Mouse (Mus musculus) ovary, postnatal 36 days (tissue): ENCODE results near the gene Tef.
A peak's percentile ranks its signal among the peaks of the same experiment; 100 is the strongest.

Experiments
- DNase-seq: peaks from one replicate; pipeline ENCODE4 v3.0.0; 2022; ENCODE audit warnings: low spot score, mixed read lengths

Gene Tef

DNA sequence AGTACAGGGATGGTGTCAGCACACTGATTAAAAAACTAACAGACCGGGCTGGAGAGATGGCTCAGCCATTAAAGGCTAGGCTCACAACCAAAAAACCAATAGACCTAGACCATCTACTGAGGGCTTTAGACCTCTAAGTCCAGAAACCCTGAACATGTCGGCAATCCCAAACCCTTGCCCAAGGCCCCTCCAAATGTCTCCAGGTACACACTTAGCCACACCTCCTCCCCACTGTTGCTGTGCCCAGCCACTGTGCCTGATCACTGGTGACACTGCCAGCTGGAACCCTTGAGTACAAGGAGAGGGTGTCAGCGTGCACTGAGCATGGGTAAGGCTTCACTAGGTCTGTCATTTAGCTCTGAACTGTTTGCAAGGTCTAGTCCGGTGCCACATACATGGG, 3.8 kb upstream of the Tef start:
- DNase-seq, result no peak

DNA sequence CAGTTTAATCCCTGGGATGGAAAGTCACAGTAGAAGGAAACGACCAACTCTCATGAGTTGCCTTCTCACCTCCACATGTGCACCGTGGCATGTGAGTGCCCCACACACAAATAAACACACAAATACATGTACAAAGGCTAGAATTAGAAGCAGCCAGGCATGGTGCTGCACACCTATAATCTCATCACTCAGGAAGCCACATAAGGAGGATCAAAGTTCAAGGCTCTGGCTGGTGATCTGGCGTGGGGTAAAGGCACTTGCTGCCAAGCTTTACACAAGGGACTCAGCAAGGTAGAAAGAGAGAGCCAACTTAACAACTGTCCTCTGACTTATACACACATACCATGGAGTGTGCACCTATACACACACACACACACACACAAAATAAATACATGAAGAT, 1.8 kb upstream of the Tef start:
- DNase-seq, result no peak

DNA sequence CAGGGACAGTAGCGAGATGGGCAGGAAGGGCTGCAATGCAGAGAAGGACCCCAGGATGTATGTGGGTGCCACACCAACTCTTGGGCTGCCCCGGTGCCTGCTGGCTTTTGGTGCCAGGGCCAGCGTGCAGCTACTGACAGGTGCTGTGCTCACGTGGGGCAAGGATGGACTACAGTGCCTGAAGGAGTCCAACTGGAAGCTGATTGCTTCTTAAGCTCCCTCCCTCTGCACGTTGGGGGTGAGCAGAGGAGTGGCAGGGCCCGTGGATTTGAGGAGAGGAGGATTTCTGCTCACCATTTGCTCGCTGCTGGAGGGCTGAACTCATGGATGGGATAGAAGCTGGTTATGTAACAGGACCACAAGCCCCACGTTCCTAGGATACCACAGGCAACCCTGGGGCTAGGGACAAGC, 725 bp downstream of the Tef start:
- no peak for DNase-seq

DNA sequence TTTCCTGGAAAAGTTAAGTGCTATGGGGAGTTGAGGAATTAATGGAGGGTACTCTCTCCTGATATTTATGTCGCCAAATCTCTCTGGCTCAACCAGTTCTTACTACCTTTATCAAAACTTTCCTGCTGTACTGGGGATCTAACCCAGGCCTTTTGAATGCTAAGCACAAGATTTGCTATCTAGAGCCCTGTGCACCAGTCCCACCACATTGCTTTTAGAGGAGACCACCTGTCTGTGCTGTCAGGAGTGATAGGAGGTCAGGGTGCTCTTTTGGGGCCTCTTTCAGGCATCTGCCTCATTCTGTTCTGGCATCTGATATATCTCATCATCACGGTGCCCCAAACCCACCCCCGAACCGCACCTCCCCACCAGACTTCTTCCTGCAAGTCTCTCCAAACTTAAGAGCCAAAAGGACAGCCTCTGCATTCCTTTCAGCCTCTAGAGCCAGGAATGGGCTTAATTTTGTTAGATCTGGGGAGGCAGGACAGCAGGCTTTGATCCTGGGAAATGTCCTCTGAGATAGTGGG, 1.3 kb downstream of the Tef start:
- no peak for DNase-seq

DNA sequence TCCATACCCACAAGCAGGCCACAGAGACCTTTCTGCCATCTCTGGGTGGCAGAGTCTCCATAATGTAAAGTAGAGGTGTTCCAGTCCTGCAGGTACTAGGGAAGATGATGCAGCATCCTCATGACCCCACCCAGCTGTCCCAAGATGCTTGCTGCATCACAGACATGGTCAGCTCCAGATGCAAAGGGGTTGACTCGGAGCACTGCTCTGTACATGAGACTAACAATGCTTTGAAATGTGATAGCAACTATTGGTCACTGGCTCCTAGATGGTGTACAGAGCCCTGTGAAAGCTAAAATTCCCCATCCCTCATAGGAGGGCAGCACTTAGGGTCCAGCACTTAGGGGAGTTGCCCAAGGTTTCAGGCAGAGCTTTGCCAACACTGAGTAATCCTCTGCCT, 2.0 kb downstream of the Tef start:
- DNase-seq, result no peak

DNA sequence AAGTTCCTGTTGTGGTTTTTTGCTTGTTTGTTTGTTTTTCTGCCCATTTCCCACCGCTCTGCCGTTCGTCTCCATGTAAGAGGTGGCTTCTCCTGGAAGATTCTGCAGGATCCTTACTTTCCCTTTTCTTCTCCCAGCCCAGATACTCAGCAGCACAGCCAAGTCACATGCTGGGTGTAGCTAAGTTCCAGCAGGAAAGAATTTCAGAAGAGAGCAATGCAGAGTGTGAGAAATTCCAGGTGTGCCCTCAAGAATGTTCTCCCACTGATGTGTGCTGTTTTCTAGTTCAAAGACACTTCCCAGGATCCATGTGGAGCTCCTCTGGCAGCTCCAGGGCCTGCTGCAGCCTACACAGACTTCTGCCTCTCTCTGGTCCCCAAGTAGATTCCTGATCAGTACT, 2.7 kb downstream of the Tef start:
- DNase-seq, result no peak

DNA sequence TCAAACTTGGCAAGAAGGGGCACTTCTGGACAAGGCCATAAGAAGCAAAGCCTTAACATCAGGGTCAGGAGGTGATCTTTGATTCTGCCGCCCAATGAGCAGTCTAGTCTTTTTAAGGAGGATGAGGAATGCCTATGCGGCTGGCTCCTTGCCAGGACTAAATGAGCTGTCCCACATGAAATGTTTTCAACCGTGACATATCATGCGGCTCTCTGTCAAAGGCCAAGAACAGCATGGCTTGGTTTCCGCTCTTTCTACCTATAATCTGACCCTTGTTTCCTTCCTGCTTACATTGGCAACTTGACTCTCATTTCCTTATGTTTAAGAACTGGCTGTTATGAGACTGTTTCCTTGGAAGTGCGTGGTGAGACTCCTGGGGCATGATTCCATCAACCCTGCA, 3.4 kb downstream of the Tef start:
- DNase-seq, result no peak

DNA sequence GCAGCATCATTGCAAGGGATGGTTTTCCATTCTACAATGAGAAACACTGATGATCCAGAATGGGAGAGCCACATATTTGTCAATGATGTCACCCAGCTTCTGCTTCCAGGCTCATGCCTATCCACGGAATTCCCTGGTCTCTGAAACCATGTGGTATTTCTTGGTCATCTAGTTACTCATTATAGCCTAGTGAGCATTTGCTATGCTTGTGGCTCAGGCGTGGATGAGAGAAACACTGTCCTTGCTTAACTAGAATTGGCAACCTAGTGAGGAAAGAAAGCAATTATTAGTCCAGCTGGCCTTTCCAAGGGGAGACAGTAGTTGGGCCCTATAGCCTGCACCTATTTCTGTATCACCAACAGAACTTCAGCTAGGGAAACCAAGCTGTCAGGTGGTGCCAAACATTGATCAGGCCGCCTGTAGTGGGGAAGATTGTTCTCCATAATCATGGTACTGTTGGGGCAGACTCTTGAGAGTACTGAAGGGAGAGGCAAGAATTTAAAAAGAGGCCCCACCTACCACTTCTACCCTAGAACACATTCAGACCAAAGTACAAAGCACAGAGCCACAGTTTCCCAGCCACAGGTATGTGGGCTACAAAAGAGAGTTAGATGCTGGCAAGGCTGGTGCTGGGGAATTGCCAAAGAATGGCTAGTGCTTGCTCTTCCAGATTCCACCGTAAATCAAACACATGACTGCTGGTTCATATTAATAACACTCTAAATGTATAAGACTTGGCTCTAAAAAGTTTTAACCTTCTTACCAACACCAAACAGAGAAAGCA, 4.6 kb downstream of the Tef start:
- no peak for DNase-seq

DNA sequence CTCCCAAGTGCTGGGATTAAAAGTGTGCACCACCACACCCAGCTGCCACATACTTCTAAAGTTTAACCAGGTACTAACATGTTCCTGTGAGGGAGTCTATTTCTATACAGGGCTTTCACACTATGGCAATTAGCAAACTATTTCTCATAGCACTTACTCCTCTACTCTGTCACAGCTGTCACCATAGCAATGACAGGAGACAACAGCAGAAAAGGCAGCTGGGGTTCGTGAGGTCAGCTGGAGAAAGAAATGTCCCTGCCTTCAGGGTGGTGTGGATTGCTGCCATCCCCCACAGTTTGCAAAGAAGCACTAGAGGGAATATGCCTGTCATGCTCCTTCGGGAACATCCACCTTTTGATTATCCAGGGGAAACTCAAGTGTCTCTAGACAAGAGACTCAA, 6.6 kb downstream of the Tef start:
- no peak for DNase-seq

DNA sequence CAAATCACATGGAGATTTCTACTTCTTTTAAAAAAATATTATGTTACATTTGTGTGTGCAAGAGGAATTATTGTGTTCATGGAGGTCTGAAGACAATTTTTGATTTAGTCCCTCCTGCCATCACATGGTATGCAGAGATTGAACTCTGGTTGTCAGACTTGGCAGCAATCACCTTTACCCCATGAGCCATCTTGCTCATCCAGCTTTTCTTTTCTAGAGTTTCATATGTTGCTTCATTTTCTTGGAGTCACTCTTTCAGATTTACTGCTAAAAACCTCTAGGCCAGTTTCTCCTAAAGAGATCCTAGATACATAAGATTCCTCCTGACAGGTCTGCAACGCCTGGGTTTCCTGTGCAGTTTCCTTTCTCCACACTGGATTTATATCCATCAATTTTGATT, 7.3 kb downstream of the Tef start:
- DNase-seq, result no peak

DNA sequence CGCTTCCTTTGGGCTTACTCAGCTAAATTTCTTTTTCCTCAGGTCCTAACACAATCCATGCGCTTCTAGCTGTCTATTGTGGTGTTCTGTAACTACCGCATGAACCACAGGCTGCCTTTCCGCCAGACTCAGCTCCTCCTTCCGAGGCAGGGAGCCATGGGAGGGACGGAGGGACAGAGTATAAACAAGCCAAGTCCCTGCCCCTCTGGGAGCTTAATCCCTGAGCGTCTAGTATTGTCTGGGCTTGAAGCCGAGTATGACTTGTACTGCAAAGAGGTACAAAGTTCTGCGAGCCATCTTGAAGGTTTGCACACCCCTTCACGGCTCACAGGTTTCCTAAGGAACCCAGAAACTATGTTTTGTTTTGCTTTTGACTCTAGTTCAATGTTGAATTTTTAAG, 7.9 kb downstream of the Tef start:
- peak; percentile 85 for DNase-seq

DNA sequence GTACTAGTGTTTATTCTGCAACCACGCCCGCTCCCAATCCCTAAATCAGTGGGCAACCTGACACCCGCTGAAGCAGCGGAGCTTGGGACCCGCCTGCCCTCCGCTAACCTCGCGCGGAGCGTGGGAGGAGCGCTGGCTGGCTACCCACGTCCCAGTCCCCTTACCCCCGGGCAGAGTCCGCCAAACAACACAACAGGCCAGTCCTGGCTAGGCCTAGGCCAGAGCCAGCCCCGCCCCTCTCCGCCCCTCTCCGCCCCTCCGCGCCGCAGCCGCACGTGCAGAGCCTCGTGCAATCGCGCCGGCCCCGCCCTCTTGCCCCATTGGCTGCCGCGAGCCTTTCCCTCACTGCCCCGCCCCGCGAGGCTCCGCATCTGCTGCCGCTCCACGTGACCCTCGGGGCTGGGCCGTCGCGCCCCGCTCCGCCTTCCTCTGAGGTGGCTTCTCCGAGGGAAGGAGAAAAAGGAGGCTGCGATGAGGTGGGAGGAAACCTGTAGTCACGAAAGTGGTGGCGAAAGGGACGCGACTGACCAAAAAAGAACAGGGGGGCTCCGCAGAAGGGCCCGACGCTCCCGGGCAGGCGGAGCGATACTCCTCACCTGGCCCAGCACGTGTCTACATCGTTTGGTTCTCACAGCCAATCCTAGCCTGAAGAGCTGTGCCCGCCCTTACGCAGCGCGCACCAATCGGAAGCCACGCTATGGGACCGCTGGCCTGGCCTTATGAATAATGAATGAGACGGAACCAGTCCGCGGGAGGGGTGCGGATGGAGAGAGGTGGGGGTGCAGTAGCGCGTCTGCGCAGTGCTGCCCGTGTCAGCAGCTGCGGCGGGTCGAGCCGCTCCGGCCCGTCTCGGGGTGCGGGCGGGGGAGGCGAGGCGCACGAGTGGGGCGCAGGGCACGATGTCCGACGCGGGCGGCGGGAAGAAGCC, 8.7 kb downstream of the Tef start:
- DNase-seq, result peak; percentile 98

DNA sequence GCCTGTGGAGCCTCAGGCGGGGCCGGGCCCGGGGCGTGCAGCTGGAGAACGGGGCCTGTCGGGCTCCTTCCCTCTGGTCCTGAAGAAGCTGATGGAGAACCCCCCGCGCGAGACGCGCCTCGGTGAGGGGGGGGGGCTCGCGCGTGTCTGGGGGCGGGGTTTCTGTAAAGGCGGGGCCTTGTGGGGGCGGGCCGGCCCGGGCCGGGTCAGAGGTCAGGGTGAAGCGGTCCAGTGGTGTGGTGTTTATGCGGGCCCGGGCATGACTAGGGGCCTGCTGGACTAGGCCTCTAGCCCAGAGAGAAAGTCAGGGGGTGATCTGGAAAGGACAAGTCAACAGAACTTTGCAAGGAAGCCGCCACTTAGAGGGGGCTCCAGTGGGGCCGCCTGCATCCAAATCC, 9.4 kb downstream of the Tef start:
- no peak for DNase-seq

DNA sequence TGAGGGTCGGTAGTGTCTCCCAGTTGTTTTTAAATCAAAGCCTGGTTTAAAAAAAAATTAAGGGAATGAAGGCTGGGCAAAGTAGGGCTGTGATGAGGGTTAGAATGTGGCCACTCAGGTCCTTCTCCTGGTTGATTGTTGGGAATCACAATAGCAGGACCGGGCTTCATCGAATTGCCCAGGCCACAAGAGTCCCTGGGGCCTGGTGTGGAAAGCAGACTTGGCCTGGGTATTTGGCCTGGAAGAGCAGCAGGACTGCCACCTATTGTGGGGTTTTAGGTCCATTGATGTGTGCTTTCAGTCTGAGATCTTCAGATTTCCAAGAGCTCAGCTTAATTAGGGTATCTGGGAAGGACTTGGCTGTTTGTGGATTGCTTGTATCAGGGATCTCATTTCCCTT, 10.1 kb downstream of the Tef start:
- no peak for DNase-seq

DNA sequence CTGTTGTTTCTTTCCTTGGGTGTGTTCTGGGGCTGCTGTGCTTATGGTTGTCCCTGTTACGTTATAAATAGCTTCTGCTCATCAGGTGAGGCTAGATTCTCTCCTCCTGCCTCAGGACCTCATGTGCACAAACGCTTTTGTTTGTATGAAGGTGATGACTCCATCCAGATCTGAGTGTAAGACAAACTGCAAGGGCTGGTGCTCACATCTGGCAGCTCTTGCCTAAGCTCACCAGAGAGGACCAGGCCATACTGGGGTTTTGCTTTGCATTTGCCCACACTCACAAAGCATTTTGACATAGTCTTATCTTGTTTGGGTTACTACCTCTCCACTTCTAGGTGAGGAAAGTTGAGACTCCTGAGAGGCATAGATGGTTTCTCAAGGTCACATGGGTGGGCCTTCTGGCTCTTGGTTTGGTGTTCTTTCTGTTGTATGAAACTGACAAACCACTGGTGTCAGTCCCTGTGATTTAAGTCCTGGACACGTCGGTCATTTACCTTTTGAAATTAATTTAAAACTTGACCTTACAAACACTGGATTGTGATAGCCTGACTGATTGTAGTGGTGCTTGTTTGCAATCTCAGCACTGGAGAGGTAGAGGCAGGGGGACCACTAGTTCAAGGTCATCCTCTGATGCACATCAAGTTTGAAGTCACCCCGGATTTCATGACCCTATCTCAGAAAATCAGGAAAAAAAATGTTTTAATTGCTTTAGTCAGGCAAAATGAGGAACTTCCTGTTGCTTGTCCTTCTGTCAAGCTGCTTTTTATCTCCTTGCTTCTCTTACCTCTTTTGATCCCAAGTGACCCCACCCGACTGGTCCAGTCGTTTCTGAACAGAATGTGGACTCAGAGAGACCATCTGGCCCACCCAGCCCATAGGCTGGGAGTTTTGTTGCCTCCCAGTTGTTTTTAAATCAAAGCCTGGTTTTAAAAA, 10.7 kb downstream of the Tef start:
- no peak for DNase-seq

DNA sequence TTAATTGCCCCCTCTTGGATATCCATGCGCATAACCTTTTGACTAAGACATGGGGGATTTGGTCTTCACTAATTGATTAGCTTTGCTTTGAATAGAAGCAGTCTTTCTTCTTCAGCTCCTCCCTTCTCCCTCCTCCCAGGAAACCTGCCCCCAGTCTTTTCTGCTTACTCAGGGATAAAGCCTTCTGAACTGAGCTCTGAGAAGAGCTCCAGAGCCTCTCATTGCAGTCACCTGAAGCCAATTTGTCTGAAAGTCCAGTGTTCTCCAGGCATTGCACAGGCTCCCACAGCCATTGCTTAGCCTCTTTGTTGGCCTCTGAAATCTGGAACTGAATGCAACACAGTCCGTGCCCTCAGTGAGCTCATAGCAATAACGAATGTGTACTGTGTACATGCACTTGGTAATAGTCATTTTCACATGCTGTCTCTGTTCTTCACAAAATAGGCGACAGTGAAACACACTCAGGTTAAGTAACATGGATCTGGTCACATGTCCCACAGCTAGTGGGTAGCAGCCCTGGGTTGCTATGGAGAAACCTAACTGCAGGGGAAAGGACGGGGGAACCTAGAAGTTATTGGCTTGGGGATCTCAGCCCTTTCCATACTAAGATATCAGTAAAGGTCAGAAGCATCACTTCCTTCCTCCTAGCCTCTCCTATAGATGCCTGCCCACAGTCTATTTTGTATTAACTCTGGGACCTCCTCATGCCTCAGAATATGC, 11.9 kb downstream of the Tef start:
- DNase-seq, result no peak

DNA sequence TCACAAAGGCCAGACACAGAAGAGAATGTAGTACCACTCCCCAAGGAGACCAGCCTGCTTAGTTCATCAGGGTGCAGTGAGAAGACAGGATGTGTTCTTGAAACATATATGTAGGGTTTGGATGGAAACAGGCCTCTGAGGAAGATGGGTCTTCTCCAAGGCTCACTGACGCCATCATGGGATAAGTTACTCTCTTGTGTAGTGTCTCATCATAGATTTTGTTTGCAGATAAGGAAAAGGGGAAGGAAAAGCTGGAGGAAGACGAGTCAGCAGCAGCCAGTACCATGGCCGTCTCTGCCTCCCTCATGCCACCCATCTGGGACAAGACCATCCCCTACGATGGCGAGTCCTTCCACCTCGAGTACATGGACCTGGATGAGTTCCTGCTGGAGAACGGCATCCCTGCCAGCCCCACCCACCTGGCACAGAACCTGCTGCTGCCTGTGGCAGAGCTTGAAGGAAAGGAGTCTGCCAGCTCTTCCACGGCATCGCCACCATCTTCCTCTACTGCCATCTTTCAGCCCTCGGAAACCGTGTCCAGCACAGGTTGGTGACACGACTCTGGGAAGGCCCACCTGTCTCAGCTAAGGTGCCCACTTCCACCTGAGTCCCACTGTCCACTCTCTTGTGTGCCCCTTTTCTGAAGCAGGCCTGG, 12.6 kb downstream of the Tef start:
- DNase-seq, result no peak

DNA sequence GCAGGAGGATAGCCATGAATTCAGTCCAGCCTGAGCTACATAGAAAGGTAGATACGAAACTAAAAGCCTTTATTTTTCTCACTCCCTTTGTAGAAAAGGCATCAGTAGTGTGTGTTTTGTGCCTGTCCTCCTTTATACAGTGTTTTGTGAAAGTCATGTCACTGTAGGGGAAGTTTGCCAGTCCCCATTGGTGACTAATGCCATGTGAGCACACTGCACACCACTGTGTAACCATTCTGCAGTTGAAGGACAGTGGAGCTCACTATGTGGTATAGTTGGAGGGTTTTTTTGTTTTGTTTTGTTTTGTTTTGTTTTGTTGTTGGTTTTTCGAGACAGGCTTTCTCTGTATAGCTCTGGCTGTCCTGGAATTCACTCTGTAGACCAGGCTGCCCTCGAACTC, 16.2 kb downstream of the Tef start:
- no peak for DNase-seq

DNA sequence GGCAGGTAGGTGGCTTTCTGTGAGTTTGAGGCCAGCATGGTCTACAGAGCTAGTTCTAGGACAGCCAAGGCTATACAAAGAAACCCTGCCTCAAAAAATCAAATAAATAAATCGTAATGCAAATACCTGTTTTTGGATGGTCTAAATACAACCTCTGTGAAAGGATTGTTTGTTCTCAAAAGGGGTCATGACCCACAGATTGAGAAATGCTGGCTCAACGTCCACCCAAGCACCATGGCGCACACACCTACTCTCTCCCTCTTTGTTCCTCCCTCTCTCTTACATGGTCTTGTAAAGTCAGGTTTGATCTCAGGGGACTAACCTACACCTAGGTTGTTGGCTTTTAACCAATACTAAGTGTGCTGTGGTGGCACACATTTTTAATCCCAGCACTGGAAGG, 20.4 kb downstream of the Tef start:
- no peak for DNase-seq

DNA sequence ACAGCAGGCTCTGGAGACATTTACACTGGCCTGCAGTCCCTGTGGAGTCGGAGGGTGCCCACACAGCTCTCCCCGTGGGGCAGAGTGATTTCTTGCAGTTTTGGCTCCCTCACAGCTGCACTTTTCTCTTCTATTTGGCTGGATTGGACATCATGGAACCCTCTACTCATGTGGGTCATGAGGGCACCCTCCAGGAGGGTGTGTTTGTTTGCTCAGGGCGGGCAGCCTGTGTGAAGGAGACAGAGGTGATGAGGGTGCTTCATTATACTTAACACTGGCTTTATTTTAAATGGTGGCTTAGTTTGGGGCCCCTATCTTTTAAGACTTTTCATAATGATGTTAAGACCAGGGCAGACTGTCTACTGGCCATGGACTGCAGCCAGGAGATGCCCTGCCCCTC, 22.6 kb downstream of the Tef start:
- no peak for DNase-seq
